Mouse (Mus musculus) heart, postnatal 0 days (tissue): ENCODE data around the gene Med21.

Experiments used
- CTCF ChIP-seq: IDR thresholded peaks from 2 replicates; pipeline ENCODE4 v1.5.1; 2016; ENCODE audit warnings: antibody characterized with exemption, control low read depth, low read depth
- EP300 ChIP-seq: IDR thresholded peaks from 2 replicates; pipeline ENCODE4 v1.6.1; 2016; ENCODE audit warnings: antibody characterized with exemption, low read depth

GRCm38 (mm10) chr6:146653197-146653596 lies 10.8 kb downstream of the Med21 start:
- TF ChIP-seq EP300 (no peak), CTCF (no peak)
